22 mouse cellular contexts compared by ENCODE assay signal in the genomic region with DNA sequence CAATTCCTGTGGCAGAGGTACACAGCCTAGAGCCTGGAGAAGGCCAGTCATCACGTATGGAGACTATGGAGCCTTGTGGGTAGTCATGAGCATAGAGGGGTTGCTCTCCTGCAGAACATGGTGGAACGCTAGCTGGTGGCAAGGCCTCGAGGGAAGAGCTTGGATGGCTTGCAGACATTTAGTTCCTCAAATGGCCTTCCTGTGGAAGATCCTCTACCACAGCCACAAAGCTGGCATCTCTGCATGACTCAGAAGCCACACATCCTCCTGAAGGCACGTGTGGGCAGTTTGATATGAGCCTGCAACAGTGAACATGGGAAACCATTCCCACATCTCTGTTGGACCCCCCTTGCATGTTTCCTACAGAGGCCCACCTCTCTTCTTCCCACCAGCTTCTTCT.
A peak's percentile ranks its signal among the peaks of the same experiment; 100 is the strongest.
DNase-seq lines count a peak whose midpoint lies in the region; ATAC-seq and TF ChIP-seq lines count a peak whose summit lies in the region.
"Had no signal": no experiment of that assay in that cellular context is flagged by ENCODE, and none has a peak within 500 bp of the region (broad histone marks: within the 10 kb centered on the region; RNA-seq: fewer than 3 reads in every experiment).

No protein-coding gene starts in this region.

- no peak for TF ChIP-seq EP300 in liver, postnatal 0 days (IDR thresholded peaks at IDR 0.05; ENCODE audit: low read depth)

- no peaks in the 10 kb centered on the region for H3K9me3 ChIP-seq in liver, postnatal 0 days (ENCODE audit: low read length)
- no peaks in the 10 kb centered on the region for H3K9me3 ChIP-seq in intestine, embryonic 15.5 days
- H3K9me3 ChIP-seq: limb, embryonic 10.5 days; lung, embryonic 15.5 days; midbrain, embryonic 10.5 days had no signal

- peaks cover 33% of the 10 kb centered on the region for H3K4me1 ChIP-seq in liver, postnatal 0 days (ENCODE audit: insufficient read depth)
- peaks cover 18% of the 10 kb centered on the region for H3K4me1 ChIP-seq in intestine, embryonic 15.5 days (replicated peaks)
- no peaks in the 10 kb centered on the region for H3K4me1 ChIP-seq in lung, adult 2 months (ENCODE audit: control insufficient read depth, insufficient read depth, low read length)
- H3K4me1 ChIP-seq: midbrain, embryonic 10.5 days had no signal

- WGBS in liver, postnatal 0 days (ENCODE audit: insufficient replicate concordance) = 42% methylated on average over 4 of the region's 4 CpGs
- 84% methylated on average over 4 of the region's 4 CpGs for WGBS in intestine, embryonic 15.5 days
- 70% methylated on average over 4 of the region's 4 CpGs for whole genome bisulfite sequencing in lung, adult 2 months

- TF ChIP-seq CTCF in liver, postnatal 0 days (IDR thresholded peaks at IDR 0.05; ENCODE audit: low read depth) = no peak
- TF ChIP-seq CTCF in lung, adult 2 months (IDR thresholded peaks at IDR 0.05; ENCODE audit: insufficient read depth, low read length) = no peak

- no peak overlapping the region for H3K4me3 ChIP-seq in liver, postnatal 0 days (ENCODE audit: low read depth, low read length)
- no peak overlapping the region for H3K4me3 ChIP-seq in intestine, embryonic 15.5 days (replicated peaks)
- no peak overlapping the region for H3K4me3 ChIP-seq in lung, adult 2 months (replicated peaks; ENCODE audit: extremely low read depth, low read depth, low read length)
- H3K4me3 ChIP-seq: erythroblast, embryonic 14.5 days; limb, embryonic 10.5 days; lung, embryonic 15.5 days; midbrain, embryonic 10.5 days had no signal

- H3K4me2 ChIP-seq in liver, postnatal 0 days (ENCODE audit: low read depth, low read length) = no peak overlapping the region
- H3K4me2 ChIP-seq in intestine, embryonic 15.5 days (replicated peaks) = no peak overlapping the region
- H3K4me2 ChIP-seq: lung, embryonic 15.5 days had no signal

- H3K27me3 ChIP-seq in liver, postnatal 0 days (ENCODE audit: insufficient read depth, low read length) = no peaks in the 10 kb centered on the region
- H3K27me3 ChIP-seq in splenic B cell, adult 2 months (ENCODE audit: control insufficient read depth, insufficient read depth, low read length, poor library complexity, severe bottlenecking) = no peaks in the 10 kb centered on the region
- no peaks in the 10 kb centered on the region for H3K27me3 ChIP-seq in intestine, embryonic 15.5 days (replicated peaks)
- H3K27me3 ChIP-seq: lung, embryonic 15.5 days had no signal

- H3K9ac ChIP-seq in liver, postnatal 0 days (replicated peaks) = no peak overlapping the region
- no peak overlapping the region for H3K9ac ChIP-seq in intestine, embryonic 15.5 days
- H3K9ac ChIP-seq: lung, embryonic 15.5 days had no signal

- peak; percentile 39 for DNase-seq in lung, postnatal 36 days
- DNase-seq in lung, postnatal 10 days = no peak
- peak; percentile 3 for DNase-seq in c-Kit-positive CD71-positive TER-119-positive erythroid progenitor cells, embryonic 14.5 days (ENCODE audit: low spot score)
- no peak for DNase-seq in liver, postnatal 0 days
- peak; percentile 43 for DNase-seq in splenic B cell, adult 2 months (ENCODE audit: low read depth, low spot score)
- DNase-seq in lung, adult 2 months = no peak
- DNase-seq: cerebellum, adult 8-10 months; embryo, embryonic 11 days; gastrocnemius, postnatal 10 days; heart, postnatal 10 days; kidney, adult 18-20 months; kidney, postnatal 4 days; thymus, adult 18-20 months had no signal

- H3K36me3 ChIP-seq in liver, postnatal 0 days (replicated peaks; ENCODE audit: insufficient read depth, low read length) = no peaks in the 10 kb centered on the region
- H3K36me3 ChIP-seq in splenic B cell, adult 2 months (ENCODE audit: control insufficient read depth, insufficient read depth, low read length, poor library complexity, severe bottlenecking) = no peaks in the 10 kb centered on the region
- H3K36me3 ChIP-seq in intestine, embryonic 15.5 days = no peaks in the 10 kb centered on the region
- H3K36me3 ChIP-seq: limb, embryonic 10.5 days; lung, embryonic 15.5 days; midbrain, embryonic 10.5 days had no signal

- ATAC-seq in liver, postnatal 0 days = peak; percentile 29; the same call in 1 of the 2 replicates
- ATAC-seq in intestine, embryonic 15.5 days = no peak
- ATAC-seq in erythroblast, adult 5-6 weeks (replicated peaks; ENCODE audit: low FRiP score, poor library complexity, severe bottlenecking) = no peak
- ATAC-seq: activated CD4-positive, CD25-positive, alpha-beta regulatory T cell, adult 4 months; forebrain, embryonic 16.5 days; hindbrain, embryonic 16.5 days had no signal

- peak overlapping the region; percentile 16; the same call in 1 of the 2 replicates for H3K27ac ChIP-seq in liver, postnatal 0 days (ENCODE audit: low read depth)
- H3K27ac ChIP-seq in intestine, embryonic 15.5 days = no peak overlapping the region
- H3K27ac ChIP-seq: limb, embryonic 10.5 days; lung, embryonic 15.5 days; midbrain, embryonic 10.5 days had no signal

- no peak for TF ChIP-seq POLR2A in lung, adult 2 months (IDR thresholded peaks at IDR 0.05; ENCODE audit: borderline replicate concordance, extremely low read depth, low read depth, low read length)

Comparison
In these comparisons a context has a peak if more than half of its experiments do, and no peak if none do; other contexts are left out.
1. DNase-seq: peak in lung, postnatal 36 days (single experiment), c-Kit-positive CD71-positive TER-119-positive erythroid progenitor cells, embryonic 14.5 days (single experiment) and splenic B cell, adult 2 months (single experiment); none in lung, postnatal 10 days (single experiment), liver, postnatal 0 days (single experiment) and lung, adult 2 months (single experiment).